Mouse (Mus musculus) E14TG2a.4 (cell line): Measurements from ENCODE around the gene Cplx2.

Experiments
- CTCF ChIP-seq: conservative IDR thresholded peaks from 2 replicates; pipeline ENCODE4 v1.5.1; 2014; ENCODE audit warnings: low read length
- POU5F1 ChIP-seq: IDR thresholded peaks from 2 replicates; pipeline ENCODE4 v1.6.1; 2014; ENCODE audit warnings: low read length, borderline replicate concordance

- TF ChIP-seq CTCF: no peak
- TF ChIP-seq POU5F1: no peak
Observed at GRCm38 (mm10) chr13:54332921-54333477, 38.1 kb upstream of the Cplx2 start.
